Mouse (Mus musculus) heart, postnatal 0 days (tissue): ENCODE data around the gene Retnlg. TPM values are rescaled to one million over a fixed set of nuclear protein-coding genes. Genes with fewer than 3 reads are reported as not detected.
"Not testable (repeated sequence)": the region's sequence is repeated elsewhere in the genome, so short reads cannot be mapped to it uniquely, and the experiment has no call there.

Experiments used
- ATAC-seq: fragments of 200-750 bp; cut with Nextera tagmentation; 2 replicates; pipeline ENCODE4 v1.8.0; 2017; ENCODE audit warnings: low read depth, moderate number of reproducible peaks, moderate library complexity; ENCODE audit not compliant: insufficient read depth
- DNase-seq: peaks from one replicate; pipeline ENCODE4 v3.0.0-alpha.2; 2016; ENCODE audit warnings: low spot score
- H3K27ac ChIP-seq: fragments of 300-500 bp; sonication (generic); 2 replicates; pipeline ENCODE4 v1.5.1; 2014; ENCODE audit warnings: low read depth, mild to moderate bottlenecking
- H3K27me3 ChIP-seq: fragments of 300-500 bp; sonication (generic); 2 replicates; pipeline ENCODE4 v1.6.1; 2014; ENCODE audit warnings: low read length, mixed read lengths; ENCODE audit not compliant: control insufficient read depth, insufficient read depth
- H3K36me3 ChIP-seq: fragments of 300-500 bp; sonication (generic); replicated peaks from 2 replicates; pipeline ENCODE4 v1.6.1; 2014; ENCODE audit warnings: low read length, mixed read lengths; ENCODE audit not compliant: control insufficient read depth, insufficient read depth
- H3K4me1 ChIP-seq: fragments of 300-500 bp; sonication (generic); 2 replicates; pipeline ENCODE4 v1.6.1; 2014; ENCODE audit warnings: antibody characterized with exemption; ENCODE audit not compliant: control insufficient read depth, insufficient read depth
- H3K4me2 ChIP-seq: fragments of 300-500 bp; sonication (generic); 2 replicates; pipeline ENCODE4 v1.6.1; 2014; ENCODE audit warnings: low read depth, mild to moderate bottlenecking, low read length, moderate library complexity
- H3K4me3 ChIP-seq: fragments of 300-500 bp; sonication (generic); 2 replicates; pipeline ENCODE4 v1.5.1; 2014; ENCODE audit warnings: low read depth, low read length
- H3K9ac ChIP-seq: fragments of 300-500 bp; sonication (generic); replicated peaks from 2 replicates; pipeline ENCODE4 v1.6.1; 2014; ENCODE audit warnings: low read depth, low read length, mixed read lengths
- H3K9me3 ChIP-seq: fragments of 300-500 bp; sonication (generic); replicated peaks from 2 replicates; pipeline ENCODE4 v1.6.1; 2016; ENCODE audit warnings: low read length; ENCODE audit not compliant: control insufficient read depth
- CTCF ChIP-seq: IDR thresholded peaks from 2 replicates; pipeline ENCODE4 v1.5.1; 2016; ENCODE audit warnings: antibody characterized with exemption, control low read depth, low read depth
- EP300 ChIP-seq: IDR thresholded peaks from 2 replicates; pipeline ENCODE4 v1.6.1; 2016; ENCODE audit warnings: antibody characterized with exemption, low read depth
- WGBS: fragments of 180-500 bp; shearing (Covaris S2); extraction: QIAGEN DNeasy Blood & Tissue Kit; methylation state at CpG from one replicate; pipeline ENCODE4 v1.1.7; 2014; 5-methylcytosine and 5-hydroxymethylcytosine counted together
- polyA plus RNA-seq: library from polyadenylated mRNA; unstranded; fragments of >200 nt; fragmentation: Nextera tagmentation; extraction: Ambion mirVana; gene quantifications from 2 replicates; pipeline ENCODE4 v1.2.1, GENCODE M21; 2015
- total RNA-seq: library from RNA; depleted of rRNA; stranded (reverse); fragments of >200 nt; gene quantifications from 2 replicates; pipeline ENCODE4 v1.2.3, GENCODE M21; 2014; ENCODE audit warnings: low replicate concordance

Gene Retnlg
- total and polyA plus RNA-seq, 2 experiments from 2014 or later: 3.0 TPM; not detected in 1

DNA sequence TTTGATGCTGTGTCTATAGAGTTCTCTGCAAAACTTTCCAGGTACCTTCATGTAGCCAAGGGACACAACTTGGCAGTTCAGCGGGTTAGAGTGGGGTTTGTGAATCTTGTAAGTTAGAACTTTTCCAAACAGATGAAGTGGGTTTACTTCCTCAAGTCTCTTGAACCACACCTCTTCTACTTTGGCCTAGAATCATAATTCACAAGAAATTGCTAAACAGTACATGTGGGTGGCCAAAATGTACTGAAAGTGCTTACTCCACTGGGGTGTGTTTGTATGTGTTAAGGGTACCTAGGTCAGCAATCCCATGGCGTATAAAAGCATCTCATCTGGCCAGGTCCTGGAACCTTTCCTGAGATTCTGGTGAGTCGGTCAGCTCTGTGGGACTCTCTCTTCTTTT, 30.2 kb upstream of the Retnlg start, which contains the start of gene Retnla:
Retnla (plus strand) TSS at position 286 of the 400 bp plus-strand sequence.
- no peak within 1 kb of the TSS for H3K4me2 ChIP-seq
- H3K27ac ChIP-seq: no peak within 1 kb of the TSS
- H3K36me3 ChIP-seq: no peaks in the 10 kb centered on the region
- H3K9ac ChIP-seq: no peak within 1 kb of the TSS
- H3K4me1 ChIP-seq: no peaks in the 10 kb centered on the region
- H3K4me3 ChIP-seq: no peak within 1 kb of the TSS
- no peak for TF ChIP-seq CTCF
- TF ChIP-seq EP300: no peak
- H3K27me3 ChIP-seq: no peaks in the 10 kb centered on the region
- no peak for ATAC-seq
- no peak for DNase-seq
- H3K9me3 ChIP-seq: no peaks in the 10 kb centered on the region
- 60% methylated on average over 3 of the region's 3 CpGs for WGBS

DNA sequence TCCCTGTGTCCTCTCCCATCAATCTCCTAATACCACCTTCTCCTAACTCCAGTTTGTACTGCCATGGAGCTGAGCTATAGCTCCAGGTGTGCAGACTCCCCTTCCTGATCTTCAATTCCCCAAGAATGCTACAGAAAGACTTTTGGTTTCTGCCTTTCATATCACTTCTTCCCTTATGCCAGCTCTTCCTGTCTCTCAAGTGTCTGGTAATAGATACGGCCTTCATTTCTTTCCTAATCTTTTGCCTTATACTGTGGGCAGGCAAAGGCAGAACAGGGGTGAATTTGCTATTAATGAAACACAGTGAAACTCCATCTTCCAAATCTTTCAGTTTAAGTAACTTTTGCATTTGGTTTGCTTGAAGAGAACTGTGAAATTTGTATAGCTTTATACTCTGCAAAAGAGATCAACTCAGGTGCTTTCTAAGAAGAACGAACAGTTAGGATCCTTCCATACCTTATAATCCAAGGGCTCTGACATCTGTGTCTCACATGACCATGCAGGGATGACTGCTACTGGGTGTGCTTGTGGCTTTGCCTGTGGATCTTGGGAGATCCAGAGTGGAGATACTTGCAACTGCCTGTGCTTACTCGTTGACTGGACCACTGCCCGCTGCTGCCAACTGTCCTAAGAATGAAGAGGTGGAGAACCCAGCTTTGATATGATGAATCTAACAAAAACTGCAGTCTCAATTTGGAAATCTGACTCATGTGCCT, 28.6 kb upstream of the Retnlg start:
- H3K36me3 ChIP-seq: no peaks in the 10 kb centered on the region
- WGBS: 80% methylated on average over 4 of the region's 4 CpGs
- no peaks in the 10 kb centered on the region for H3K4me1 ChIP-seq
- no peaks in the 10 kb centered on the region for H3K9me3 ChIP-seq
- H3K27ac ChIP-seq: no peak overlapping the region
- ATAC-seq: no peak
- H3K9ac ChIP-seq: no peak overlapping the region
- no peak overlapping the region for H3K4me2 ChIP-seq
- no peaks in the 10 kb centered on the region for H3K27me3 ChIP-seq
- no peak for DNase-seq
- TF ChIP-seq CTCF: no peak
- no peak for TF ChIP-seq EP300
- no peak overlapping the region for H3K4me3 ChIP-seq

DNA sequence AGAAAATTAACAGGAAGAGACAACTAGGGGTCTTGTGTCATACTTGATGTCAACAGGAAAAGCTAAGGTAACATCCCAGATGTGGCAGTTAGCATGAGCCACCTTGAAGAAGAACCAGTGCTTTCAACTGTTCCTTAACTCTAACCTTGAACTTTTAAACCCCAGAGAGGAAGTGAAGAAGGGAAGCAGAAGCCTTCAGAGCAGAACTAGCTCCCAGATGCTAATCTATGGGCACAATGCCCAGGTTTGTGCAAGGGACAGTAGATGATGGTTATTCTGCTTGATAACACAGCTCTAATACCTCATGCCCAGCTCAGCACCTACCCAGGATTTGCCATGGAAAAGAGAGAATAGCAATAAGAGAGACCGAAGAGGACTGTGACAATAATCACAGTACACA, 7.4 kb upstream of the Retnlg start:
- not testable (repeated sequence) for H3K36me3 ChIP-seq, ATAC-seq, H3K9ac ChIP-seq, H3K4me2 ChIP-seq, H3K4me3 ChIP-seq, H3K27me3 ChIP-seq, H3K27ac ChIP-seq, H3K4me1 ChIP-seq, DNase-seq, H3K9me3 ChIP-seq
- whole genome bisulfite sequencing: 89% methylated on average over 1 of the region's 1 CpGs

DNA sequence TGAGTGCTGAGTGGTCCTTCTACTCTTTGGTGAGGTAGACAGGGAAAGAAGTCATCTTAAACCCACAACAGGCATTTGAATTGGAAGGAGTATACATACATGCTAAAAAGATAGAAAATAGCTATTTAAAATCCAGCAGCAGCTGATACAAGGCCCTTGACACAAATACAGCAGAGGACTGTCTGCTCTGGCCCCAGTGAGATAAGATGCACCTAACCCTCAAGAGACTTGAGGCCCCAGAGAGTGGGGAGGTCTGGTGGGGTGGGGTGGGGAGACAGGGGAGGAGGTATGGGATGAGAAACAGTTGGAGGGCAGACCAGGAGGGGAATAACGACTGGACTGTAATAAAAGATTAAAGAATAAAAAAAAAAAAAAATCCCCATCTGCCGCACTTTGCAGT, 4.7 kb upstream of the Retnlg start:
- no peak for TF ChIP-seq EP300
- no peak for TF ChIP-seq CTCF
- DNase-seq (no peak), ATAC-seq (no peak)
- H3K4me1 ChIP-seq: no peaks in the 10 kb centered on the region
- no peaks in the 10 kb centered on the region for H3K36me3 ChIP-seq
- 56% methylated on average over 2 of the region's 2 CpGs for WGBS
- no peak overlapping the region for H3K27ac ChIP-seq
- no peak overlapping the region for H3K4me2 ChIP-seq
- H3K27me3 ChIP-seq: no peaks in the 10 kb centered on the region
- no peaks in the 10 kb centered on the region for H3K9me3 ChIP-seq
- no peak overlapping the region for H3K4me3 ChIP-seq
- H3K9ac ChIP-seq: no peak overlapping the region

DNA sequence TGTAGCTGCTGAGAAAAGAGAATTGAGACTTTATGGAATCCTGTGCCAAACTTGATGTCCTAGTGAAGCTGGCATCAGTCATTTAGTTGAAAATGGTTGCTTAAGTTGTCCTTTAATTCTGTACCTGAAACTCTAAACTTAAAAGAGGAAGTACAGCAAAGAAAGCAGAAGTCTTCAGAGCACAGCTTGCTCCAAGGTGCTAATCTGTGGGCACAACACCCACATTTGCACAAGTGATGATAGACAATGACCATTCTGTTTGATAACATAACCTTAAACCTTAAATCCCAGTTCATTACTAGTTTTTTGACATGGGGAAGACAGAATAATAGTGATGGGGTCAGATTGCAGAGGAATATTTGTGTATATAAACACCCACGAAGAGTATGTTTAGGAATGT, 3.8 kb upstream of the Retnlg start:
- no peak overlapping the region for H3K4me2 ChIP-seq
- H3K27ac ChIP-seq: no peak overlapping the region
- H3K4me3 ChIP-seq: no peak overlapping the region
- no peak overlapping the region for H3K9ac ChIP-seq
- no peak for DNase-seq
- H3K27me3 ChIP-seq: no peaks in the 10 kb centered on the region
- ATAC-seq: no peak
- H3K9me3 ChIP-seq: no peaks in the 10 kb centered on the region
- TF ChIP-seq CTCF: no peak
- no peak for TF ChIP-seq EP300
- H3K36me3 ChIP-seq: no peaks in the 10 kb centered on the region
- no peaks in the 10 kb centered on the region for H3K4me1 ChIP-seq
- 76% methylated on average over 1 of the region's 1 CpGs for WGBS

DNA sequence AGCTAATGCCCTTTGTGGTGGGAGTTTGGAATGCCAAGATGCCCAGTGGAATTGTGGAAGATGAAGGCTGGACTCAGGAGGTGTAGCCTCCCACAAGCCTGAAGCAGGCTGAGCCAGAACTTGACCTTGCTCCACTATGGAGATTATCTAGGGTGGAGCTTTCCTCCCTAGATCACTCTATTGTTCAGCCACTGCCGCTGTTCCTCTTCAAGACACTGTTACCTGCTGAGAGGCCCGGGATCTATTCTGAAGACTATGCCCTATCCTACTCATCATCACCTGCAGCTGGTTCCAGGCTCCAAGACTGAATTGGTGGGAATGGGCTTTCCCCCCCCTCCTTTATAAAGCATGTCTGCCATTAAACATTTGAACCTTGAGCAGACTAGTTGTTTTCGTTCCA, 2.8 kb upstream of the Retnlg start:
- no peaks in the 10 kb centered on the region for H3K27me3 ChIP-seq
- H3K27ac ChIP-seq: no peak overlapping the region
- no peak for DNase-seq
- no peak for ATAC-seq
- no peaks in the 10 kb centered on the region for H3K4me1 ChIP-seq
- no peaks in the 10 kb centered on the region for H3K9me3 ChIP-seq
- TF ChIP-seq EP300: no peak
- no peak for TF ChIP-seq CTCF
- WGBS: 64% methylated on average over 3 of the region's 3 CpGs
- H3K36me3 ChIP-seq: no peaks in the 10 kb centered on the region
- no peak overlapping the region for H3K4me3 ChIP-seq
- H3K9ac ChIP-seq: no peak overlapping the region
- no peak overlapping the region for H3K4me2 ChIP-seq
